Mouse (Mus musculus) myocyte (in vitro differentiated cells): ENCODE results near the gene Gcgr. TPM values are rescaled to one million over a fixed set of nuclear protein-coding genes. Genes with fewer than 3 reads are reported as not detected.

Experiments used
- H3K27me3 ChIP-seq: one replicate; pipeline ENCODE4 v1.6.1; 2011; ENCODE audit not compliant: control insufficient read depth, insufficient read depth, insufficient read length
- H3K36me3 ChIP-seq: one replicate; pipeline ENCODE4 v1.6.1; 2011; ENCODE audit not compliant: control insufficient read depth, insufficient read depth
- H3K4me2 ChIP-seq: one replicate; pipeline ENCODE4 v1.6.1; 2011; ENCODE audit warnings: low read depth, control low read depth
- H3K4me3 ChIP-seq: one replicate; pipeline ENCODE4 v1.5.1; 2011; ENCODE audit warnings: mild to moderate bottlenecking, control low read depth, moderate library complexity
- H3K79me2 ChIP-seq: one replicate; pipeline ENCODE4 v1.6.1; 2011; ENCODE audit not compliant: control insufficient read depth, insufficient read depth
- H3ac ChIP-seq: one replicate; pipeline ENCODE4 v1.6.1; 2011; ENCODE audit not compliant: control insufficient read depth, insufficient read length
- CEBPB ChIP-seq: IDR thresholded peaks from 2 replicates; pipeline ENCODE4 v1.6.1; 2011; ENCODE audit warnings: mild to moderate bottlenecking, moderate library complexity; ENCODE audit not compliant: poor library complexity, insufficient read depth, severe bottlenecking
- E2F4 ChIP-seq: IDR thresholded peaks from one replicate; pipeline ENCODE4 v1.6.1; 2011; ENCODE audit warnings: mild to moderate bottlenecking, control low read depth, moderate library complexity; ENCODE audit not compliant: insufficient read depth
- MAX ChIP-seq: IDR thresholded peaks from one replicate; pipeline ENCODE4 v1.6.1; 2011; ENCODE audit warnings: low read depth, mild to moderate bottlenecking, control low read depth
- MYOD1 ChIP-seq, 3 experiments: IDR thresholded peaks; one replicate each; pipeline ENCODE4 v1.6.1; 2011; ENCODE audit warnings: control low read depth in 2 of 3, low read depth in 2 of 3, mild to moderate bottlenecking in 2 of 3, moderate library complexity in 1 of 3; ENCODE audit not compliant: insufficient read length in 2 of 3, control insufficient read depth in 1 of 3
- MYOG ChIP-seq, 3 experiments: IDR thresholded peaks; one replicate each; pipeline ENCODE4 v1.6.1; 2011; ENCODE audit warnings: control low read depth in 2 of 3, low read depth in 2 of 3, mild to moderate bottlenecking in 2 of 3; ENCODE audit not compliant: insufficient read length in 2 of 3, control insufficient read depth in 1 of 3, insufficient read depth in 1 of 3
- POLR2A ChIP-seq: IDR thresholded peaks from one replicate; pipeline ENCODE4 v1.6.1; 2011; ENCODE audit warnings: low read depth, mild to moderate bottlenecking, control low read depth, moderate library complexity; ENCODE audit not compliant: insufficient read length
- POLR2AphosphoS2 ChIP-seq: IDR thresholded peaks from one replicate; pipeline ENCODE4 v1.6.1; 2011; ENCODE audit warnings: low read depth, control low read depth; ENCODE audit not compliant: insufficient read length
- REST ChIP-seq: IDR thresholded peaks from one replicate; pipeline ENCODE4 v1.6.1; 2011; ENCODE audit warnings: mild to moderate bottlenecking, control low read depth, moderate library complexity; ENCODE audit not compliant: insufficient read depth, insufficient read length
- SRF ChIP-seq: IDR thresholded peaks from one replicate; pipeline ENCODE4 v1.6.1; 2011; ENCODE audit warnings: low read depth; ENCODE audit not compliant: control insufficient read depth, insufficient read length
- TCF12 ChIP-seq: IDR thresholded peaks from one replicate; pipeline ENCODE4 v1.6.1; 2011; ENCODE audit warnings: mild to moderate bottlenecking, control low read depth; ENCODE audit not compliant: poor library complexity, insufficient read depth, severe bottlenecking
- TCF3 ChIP-seq: IDR thresholded peaks from one replicate; pipeline ENCODE4 v1.6.1; 2011; ENCODE audit warnings: low read depth, control low read depth; ENCODE audit not compliant: insufficient read length
- USF1 ChIP-seq: IDR thresholded peaks from one replicate; pipeline ENCODE4 v1.6.1; 2011; ENCODE audit warnings: low read depth, mild to moderate bottlenecking, control low read depth, moderate library complexity
- polyA plus RNA-seq: library from polyadenylated mRNA; unstranded; fragments of >200 nt; fragmentation: generic; extraction: Trizol; gene quantifications from one replicate; pipeline ENCODE4 v1.2.1, GENCODE M21; 2012; ENCODE audit warnings: missing spikeins

Gene Gcgr
- polyA plus RNA-seq, 1 experiment = 0.05 TPM

DNA sequence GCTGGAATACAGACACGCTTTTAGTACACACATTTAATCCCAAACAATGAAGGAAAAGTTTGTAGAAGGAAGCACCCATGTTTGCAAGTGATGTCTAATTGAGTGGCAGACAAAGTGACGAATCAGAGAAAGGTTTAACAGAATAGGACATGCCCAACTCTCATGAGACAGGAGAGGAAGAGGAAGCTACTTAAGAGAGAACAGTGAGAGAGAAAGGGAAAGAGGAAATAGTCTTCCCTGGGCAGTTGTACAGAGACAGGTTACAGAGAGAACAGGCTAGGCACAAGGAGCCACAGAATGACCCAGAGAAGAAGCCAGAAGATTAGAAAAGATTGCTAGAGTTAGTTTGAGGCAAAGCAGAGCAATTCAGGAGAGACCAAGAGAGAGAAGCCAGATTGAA, 4.5 kb upstream of the Gcgr start:
- Histone ChIP-seq H3K27me3 (peaks cover 27% of the 10 kb centered on the region), H3K79me2 (no peaks in the 10 kb centered on the region), H3ac (no peak overlapping the region), H3K4me3 (no peak overlapping the region), H3K36me3 (no peaks in the 10 kb centered on the region), H3K4me2 (no peak overlapping the region)
- no peak for TF ChIP-seq CEBPB
- no peak for TF ChIP-seq USF1
- no peak for TF ChIP-seq MYOD1 (IDR thresholded peaks at IDR 0.05; ENCODE audit: control insufficient read depth in 1 of 3, insufficient read length in 2 of 3, low read depth in 2 of 3)
- TF ChIP-seq MAX = no peak
- no peak for TF ChIP-seq SRF

DNA sequence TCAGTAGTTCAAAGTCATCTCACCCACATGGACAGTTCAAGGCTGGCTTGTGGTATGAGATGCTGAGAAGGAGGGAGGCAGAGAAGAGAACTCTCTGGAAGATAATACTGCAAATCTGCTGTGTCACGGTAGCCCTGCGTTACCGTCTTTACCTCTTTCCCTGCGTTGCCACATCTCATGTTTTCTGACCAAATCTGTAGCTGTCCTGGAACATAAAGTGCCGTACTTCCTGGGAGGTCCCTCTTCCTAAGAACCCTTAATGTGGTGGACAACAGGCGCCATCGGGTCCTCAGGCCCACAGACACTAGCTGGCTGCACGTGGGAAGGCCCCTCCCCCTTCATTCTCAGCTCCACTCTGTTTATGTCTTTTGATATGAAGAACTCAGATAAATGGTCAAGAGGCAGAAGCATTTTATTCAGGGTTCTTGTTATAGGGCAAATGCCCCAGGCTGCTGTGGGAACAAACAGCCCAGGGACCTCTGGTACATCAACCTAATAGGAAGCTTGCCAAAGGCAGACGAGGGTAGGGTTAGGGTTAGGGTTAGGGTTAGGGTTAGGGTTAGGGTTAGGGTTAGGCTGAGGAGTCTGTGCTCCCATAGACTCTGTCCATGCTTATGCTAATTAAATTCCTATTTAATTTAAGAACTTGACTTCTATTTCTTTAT, 2.7 kb upstream of the Gcgr start:
- TF ChIP-seq E2F4 (no peak), POLR2AphosphoS2 (no peak), MAX (no peak), MYOD1 (IDR thresholded peaks at IDR 0.05; ENCODE audit: control insufficient read depth in 1 of 3, insufficient read length in 2 of 3, low read depth in 2 of 3) (no peak), CEBPB (no peak)
- H3ac ChIP-seq = no peak overlapping the region
- H3K4me3 ChIP-seq = no peak overlapping the region
- H3K36me3 ChIP-seq = no peaks in the 10 kb centered on the region
- H3K4me2 ChIP-seq = no peak overlapping the region
- no peaks in the 10 kb centered on the region for H3K79me2 ChIP-seq
- H3K27me3 ChIP-seq = peaks cover 46% of the 10 kb centered on the region

DNA sequence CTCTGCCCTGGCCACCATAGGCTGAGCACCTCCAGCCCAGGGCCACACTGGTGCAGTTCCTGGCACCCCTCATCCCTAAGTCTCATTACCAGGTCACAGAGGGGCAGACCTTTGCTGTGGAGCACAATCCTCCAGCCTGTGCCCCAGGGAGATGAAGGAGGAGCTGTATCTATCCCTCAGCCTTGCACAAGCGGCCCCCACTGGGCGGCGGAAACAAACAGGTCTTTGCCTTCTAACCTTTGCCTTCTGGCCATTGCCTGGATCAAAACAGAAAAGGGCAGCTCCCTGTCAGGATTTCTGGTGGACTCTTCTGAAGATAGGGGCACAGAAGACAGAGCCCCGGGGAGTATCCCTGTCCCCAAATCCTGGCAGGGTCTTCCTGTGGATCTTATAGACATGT, 1.6 kb upstream of the Gcgr start:
- Histone ChIP-seq H3K4me2 (no peak overlapping the region), H3K36me3 (no peaks in the 10 kb centered on the region), H3K27me3 (peaks cover 51% of the 10 kb centered on the region), H3K79me2 (no peaks in the 10 kb centered on the region), H3ac (no peak overlapping the region), H3K4me3 (no peak overlapping the region)
- no peak for TF ChIP-seq POLR2AphosphoS2
- TF ChIP-seq MYOD1 (IDR thresholded peaks at IDR 0.05; ENCODE audit: control insufficient read depth in 1 of 3, insufficient read length in 2 of 3, low read depth in 2 of 3) = no peak
- TF ChIP-seq CEBPB = no peak
- no peak for TF ChIP-seq TCF3

DNA sequence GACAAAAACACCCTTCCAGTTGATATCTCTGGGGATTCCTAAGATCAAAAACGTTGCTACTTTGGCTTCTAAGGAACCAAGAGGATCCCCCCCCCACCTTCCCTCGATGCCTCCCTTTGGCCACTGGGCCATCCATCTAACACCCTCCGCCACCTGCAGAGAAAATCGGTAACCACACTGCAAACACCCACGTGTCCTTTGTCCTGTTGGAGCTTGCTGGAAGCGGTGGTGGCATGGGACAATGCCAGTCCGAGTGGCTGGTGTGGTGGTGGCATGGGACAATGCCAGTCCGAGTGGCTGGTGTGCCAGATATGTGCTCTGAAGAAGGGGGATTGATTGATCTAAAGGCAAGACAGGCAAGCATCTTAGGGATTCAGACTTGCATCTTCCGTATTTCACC, 1.1 kb downstream of the Gcgr start:
- Histone ChIP-seq H3K79me2 (no peaks in the 10 kb centered on the region), H3K27me3 (peaks cover 75% of the 10 kb centered on the region), H3ac (no peak overlapping the region), H3K36me3 (no peaks in the 10 kb centered on the region), H3K4me2 (no peak overlapping the region), H3K4me3 (no peak overlapping the region)
- TF ChIP-seq POLR2AphosphoS2 (no peak), TCF3 (no peak), TCF12 (no peak), E2F4 (no peak), USF1 (no peak), MYOD1 (IDR thresholded peaks at IDR 0.05; ENCODE audit: control insufficient read depth in 1 of 3, insufficient read length in 2 of 3, low read depth in 2 of 3) (no peak), SRF (no peak), CEBPB (no peak), MYOG (IDR thresholded peaks at IDR 0.05; ENCODE audit: control insufficient read depth in 1 of 3, insufficient read depth in 1 of 3, insufficient read length in 2 of 3, low read depth in 2 of 3) (no peak)

DNA sequence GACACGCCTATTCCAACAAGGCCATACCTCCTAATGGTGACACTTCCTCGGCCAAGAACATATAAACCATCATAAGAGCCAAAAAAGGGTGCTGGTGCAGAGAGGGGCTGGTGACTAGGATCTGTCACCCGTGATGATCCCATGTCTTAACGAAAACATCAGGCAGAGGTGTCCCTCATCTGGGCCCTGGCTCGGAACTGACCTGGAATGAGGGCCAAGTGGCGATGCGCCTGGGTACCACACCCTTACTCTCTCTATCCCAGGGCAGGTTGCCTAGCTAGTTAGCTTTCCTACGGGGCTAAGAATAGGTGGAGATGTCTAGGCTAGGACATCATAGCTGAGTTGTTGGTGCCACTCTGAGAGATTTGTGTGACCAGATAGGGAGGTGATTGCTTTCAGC, 3.6 kb downstream of the Gcgr start:
- no peak overlapping the region for H3K4me3 ChIP-seq
- H3ac ChIP-seq = no peak overlapping the region
- no peaks in the 10 kb centered on the region for H3K36me3 ChIP-seq
- no peak for TF ChIP-seq TCF12
- no peaks in the 10 kb centered on the region for H3K79me2 ChIP-seq
- no peak overlapping the region for H3K4me2 ChIP-seq
- peaks cover 76% of the 10 kb centered on the region for H3K27me3 ChIP-seq

DNA sequence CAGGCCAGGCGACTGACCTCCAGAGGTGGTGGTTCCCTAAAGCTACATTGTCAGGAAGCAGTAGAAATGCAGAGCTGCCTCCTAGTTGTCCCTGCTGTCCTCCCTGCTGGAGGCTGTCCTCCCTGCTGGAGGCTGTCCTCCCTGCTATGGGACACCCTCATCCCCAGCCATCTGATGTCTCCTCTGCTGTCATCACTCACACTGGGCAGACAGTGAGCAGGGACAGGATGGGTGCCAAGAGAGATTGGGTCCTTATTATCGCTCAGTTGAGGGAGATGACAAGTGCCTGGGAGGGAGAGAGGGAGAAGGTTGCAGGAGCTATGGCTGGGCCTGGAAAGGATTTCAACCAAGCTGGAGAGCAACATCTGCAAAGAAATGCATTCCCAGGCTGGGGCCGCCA, 4.6 kb downstream of the Gcgr start:
- H3K36me3 ChIP-seq = no peaks in the 10 kb centered on the region
- H3K4me3 ChIP-seq = no peak overlapping the region
- no peak overlapping the region for H3ac ChIP-seq
- H3K79me2 ChIP-seq = no peaks in the 10 kb centered on the region
- no peak overlapping the region for H3K4me2 ChIP-seq
- TF ChIP-seq TCF3 = no peak
- TF ChIP-seq POLR2A = no peak
- no peak for TF ChIP-seq REST
- TF ChIP-seq MYOD1 (IDR thresholded peaks at IDR 0.05; ENCODE audit: control insufficient read depth in 1 of 3, insufficient read length in 2 of 3, low read depth in 2 of 3) = no peak
- no peak for TF ChIP-seq POLR2AphosphoS2
- no peak for TF ChIP-seq TCF12
- no peak for TF ChIP-seq MAX
- no peak for TF ChIP-seq CEBPB
- TF ChIP-seq E2F4 = no peak
- no peak for TF ChIP-seq MYOG (IDR thresholded peaks at IDR 0.05; ENCODE audit: control insufficient read depth in 1 of 3, insufficient read depth in 1 of 3, insufficient read length in 2 of 3, low read depth in 2 of 3)
- no peak for TF ChIP-seq SRF
- TF ChIP-seq USF1 = no peak
- peaks cover 66% of the 10 kb centered on the region for H3K27me3 ChIP-seq
